ENCODE assay signal across 10 mouse cellular contexts in the genomic region with DNA sequence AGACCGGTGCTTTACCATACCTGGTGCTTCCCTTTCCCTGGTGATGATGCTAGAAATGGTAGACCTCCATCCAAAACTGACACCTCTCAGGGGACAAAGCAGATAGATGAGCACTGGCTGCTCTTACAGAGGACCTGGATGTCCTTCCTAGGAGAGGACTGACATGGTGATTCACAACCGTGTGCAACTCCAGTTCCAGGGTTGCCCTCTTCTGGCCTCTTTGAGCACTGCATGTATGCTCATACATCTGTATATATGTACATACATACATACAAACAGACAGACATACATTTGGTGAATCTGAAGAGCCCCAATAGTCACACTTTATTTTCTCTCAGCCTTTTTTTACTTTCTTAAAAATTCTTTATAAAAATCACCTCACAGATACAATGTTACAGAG. TPM values are rescaled to one million over a fixed set of nuclear protein-coding genes. Genes with fewer than 3 reads are reported as not detected.
DNase-seq lines count a peak whose midpoint lies in the region; ATAC-seq and TF ChIP-seq lines count a peak whose summit lies in the region.
"Had no signal": no experiment of that assay in that cellular context is flagged by ENCODE, and none has a peak within 500 bp of the region (broad histone marks: within the 10 kb centered on the region; RNA-seq: fewer than 3 reads in every experiment).

No protein-coding gene starts in this region.

- DNase-seq in forebrain, embryonic 11.5 days (ENCODE audit: low spot score), result peak; percentile 67
- no peak for DNase-seq in liver, adult 2 months (ENCODE audit: extremely low read depth, low read depth, low spot score)
- DNase-seq in c-Kit-positive CD71-positive TER-119-negative erythroid progenitor cells, embryonic 14.5 days (ENCODE audit: low read depth), result peak; percentile 39
- DNase-seq in kidney, postnatal 4 days, result peak; percentile 77 to 80
- peak; percentile 61 for DNase-seq in testis, postnatal 10 days (ENCODE audit: low spot score)
- no peak for DNase-seq in gastrocnemius, postnatal 25 days

- H3K9me3 ChIP-seq in forebrain, embryonic 11.5 days (ENCODE audit: control insufficient read depth, low read length), result no peaks in the 10 kb centered on the region
- no peaks in the 10 kb centered on the region for H3K9me3 ChIP-seq in forebrain, embryonic 12.5 days
- H3K9me3 ChIP-seq in liver, embryonic 12.5 days (replicated peaks), result no peaks in the 10 kb centered on the region

- no peaks in the 10 kb centered on the region for H3K79me2 ChIP-seq in liver, adult 2 months (ENCODE audit: control insufficient read depth, insufficient read depth, low read length)

- H3K36me3 ChIP-seq in forebrain, embryonic 11.5 days (ENCODE audit: control insufficient read depth, insufficient read depth, low read length), result no peaks in the 10 kb centered on the region
- H3K36me3 ChIP-seq in forebrain, embryonic 12.5 days (replicated peaks), result no peaks in the 10 kb centered on the region
- H3K36me3 ChIP-seq in liver, adult 2 months (ENCODE audit: control insufficient read depth, insufficient read depth, low read length), result no peaks in the 10 kb centered on the region
- H3K36me3 ChIP-seq in liver, embryonic 12.5 days, result peaks cover under 1% of the 10 kb centered on the region; the same call in 1 of the 2 replicates

- no peak overlapping the region for H3K4me2 ChIP-seq in forebrain, embryonic 11.5 days (ENCODE audit: low read depth, low read length, severe bottlenecking)
- no peak overlapping the region for H3K4me2 ChIP-seq in forebrain, embryonic 12.5 days
- H3K4me2 ChIP-seq in liver, embryonic 12.5 days, result no peak overlapping the region

- H3K27me3 ChIP-seq in forebrain, embryonic 11.5 days (ENCODE audit: control insufficient read depth, insufficient read depth, low read length), result no peaks in the 10 kb centered on the region
- H3K27me3 ChIP-seq in forebrain, embryonic 12.5 days, result no peaks in the 10 kb centered on the region; the same call in 1 of the 2 replicates
- H3K27me3 ChIP-seq in liver, adult 2 months (ENCODE audit: control insufficient read depth, insufficient read depth, low read length), result no peaks in the 10 kb centered on the region
- H3K27me3 ChIP-seq in liver, embryonic 12.5 days (replicated peaks), result 0 out of 2 replicates have a peak, but pooled peaks cover 3% of the 10 kb centered on the region
- H3K27me3 ChIP-seq: Patski had no signal

- no peak overlapping the region for H3K9ac ChIP-seq in forebrain, embryonic 11.5 days (ENCODE audit: low read length)
- H3K9ac ChIP-seq in forebrain, embryonic 12.5 days, result no peak overlapping the region
- no peak overlapping the region for H3K9ac ChIP-seq in liver, adult 2 months (ENCODE audit: low read depth, low read length)
- H3K9ac ChIP-seq in liver, embryonic 12.5 days, result no peak overlapping the region

- 45% methylated on average over 2 of the region's 2 CpGs for WGBS in forebrain, embryonic 11.5 days
- WGBS in forebrain, embryonic 12.5 days, result 46% methylated on average over 2 of the region's 2 CpGs
- 77% methylated on average over 2 of the region's 2 CpGs for WGBS in liver, adult 2 months
- 54% methylated on average over 2 of the region's 2 CpGs for WGBS in liver, embryonic 12.5 days (ENCODE audit: insufficient replicate concordance)

- H3K27ac ChIP-seq in forebrain, embryonic 11.5 days (ENCODE audit: low read depth, low read length), result no peak overlapping the region
- no peak overlapping the region for H3K27ac ChIP-seq in forebrain, embryonic 12.5 days
- no peak overlapping the region for H3K27ac ChIP-seq in liver, adult 2 months (replicated peaks; ENCODE audit: insufficient read depth, low read depth, low read length)
- no peak overlapping the region for H3K27ac ChIP-seq in liver, embryonic 12.5 days

- ATAC-seq in forebrain, embryonic 11.5 days (replicated peaks; ENCODE audit: low FRiP score), result no peak
- ATAC-seq in forebrain, embryonic 12.5 days (ENCODE audit: low FRiP score), result no peak
- no peak for ATAC-seq in liver, embryonic 12.5 days
- ATAC-seq: Patski had no signal

- TF ChIP-seq CTCF in liver, adult 2 months (IDR thresholded peaks at IDR 0.05; ENCODE audit: low read depth, low read length), result peak; percentile 44; the same call in 1 of the 2 replicates

- TF ChIP-seq POLR2A in liver, adult 2 months (IDR thresholded peaks at IDR 0.05; ENCODE audit: extremely low read depth, insufficient read depth, low read length), result no peak

- H3K4me1 ChIP-seq in forebrain, embryonic 11.5 days (replicated peaks; ENCODE audit: control insufficient read depth, insufficient read depth, low read length), result no peaks in the 10 kb centered on the region
- H3K4me1 ChIP-seq in forebrain, embryonic 12.5 days, result no peaks in the 10 kb centered on the region
- H3K4me1 ChIP-seq in liver, adult 2 months (ENCODE audit: control insufficient read depth, insufficient read depth, low read length), result no peaks in the 10 kb centered on the region
- 0 out of 2 replicates have a peak, but pooled peaks cover 6% of the 10 kb centered on the region for H3K4me1 ChIP-seq in liver, embryonic 12.5 days

- no peak overlapping the region for H3K4me3 ChIP-seq in forebrain, embryonic 11.5 days (ENCODE audit: low read depth, low read length)
- H3K4me3 ChIP-seq in forebrain, embryonic 12.5 days (replicated peaks), result no peak overlapping the region
- H3K4me3 ChIP-seq in liver, adult 2 months (ENCODE audit: insufficient read depth, low read depth, low read length), result no peak overlapping the region
- no peak overlapping the region for H3K4me3 ChIP-seq in liver, embryonic 12.5 days

RNA-seq across cellular contexts. Expression of a gene that starts 20.5 kb away (rescaled TPM):
- polyA plus RNA-seq in forebrain, embryonic 11.5 days (2014; fragmentation: Nextera tagmentation; extraction: Ambion mirVana), result 1.3 and 1.4 TPM in 2 replicates
- polyA plus RNA-seq in forebrain, embryonic 12.5 days (2016; fragmentation: Nextera tagmentation; extraction: Ambion mirVana), result 1.4 and 1.6 TPM in 2 replicates
- total RNA-seq in liver, adult 2 months (2014; rRNA removed), result not detected in 2 replicates
- polyA plus RNA-seq in liver, adult 2 months (2012; rRNA removed), result 0.09 and 0.13 TPM in 2 replicates
- 2.7 and 3.1 TPM in 2 replicates for polyA plus RNA-seq in liver, embryonic 12.5 days (2016; fragmentation: Nextera tagmentation; extraction: Ambion mirVana)
- total RNA-seq in gastrocnemius, postnatal 25 days (2021), result 10 to 100 TPM; 10.2 to 13.5 TPM
- polyA plus RNA-seq: liver, embryonic 16.5 days; Patski had no signal

Comparison
In these comparisons a context has a peak if more than half of its experiments do, and no peak if none do; other contexts are left out.
1. DNase-seq: peak in forebrain, embryonic 11.5 days (single experiment), c-Kit-positive CD71-positive TER-119-negative erythroid progenitor cells, embryonic 14.5 days (single experiment), kidney, postnatal 4 days (2 of 2) and testis, postnatal 10 days (single experiment); none in liver, adult 2 months (single experiment) and gastrocnemius, postnatal 25 days (single experiment).